Mouse (Mus musculus) myocyte (in vitro differentiated cells): ENCODE results near the gene Fxyd6.

ENCODE experiments used
- CEBPB ChIP-seq: IDR thresholded peaks from 2 replicates; pipeline ENCODE4 v1.6.1; 2011; ENCODE audit warnings: mild to moderate bottlenecking, moderate library complexity; ENCODE audit not compliant: poor library complexity, insufficient read depth, severe bottlenecking
- E2F4 ChIP-seq: IDR thresholded peaks from one replicate; pipeline ENCODE4 v1.6.1; 2011; ENCODE audit warnings: mild to moderate bottlenecking, control low read depth, moderate library complexity; ENCODE audit not compliant: insufficient read depth
- MAX ChIP-seq: IDR thresholded peaks from one replicate; pipeline ENCODE4 v1.6.1; 2011; ENCODE audit warnings: low read depth, mild to moderate bottlenecking, control low read depth
- MYOD1 ChIP-seq, 3 experiments: IDR thresholded peaks; one replicate each; pipeline ENCODE4 v1.6.1; 2011; ENCODE audit warnings: control low read depth in 2 of 3, low read depth in 2 of 3, mild to moderate bottlenecking in 2 of 3, moderate library complexity in 1 of 3; ENCODE audit not compliant: insufficient read length in 2 of 3, control insufficient read depth in 1 of 3
- MYOG ChIP-seq, 3 experiments: IDR thresholded peaks; one replicate each; pipeline ENCODE4 v1.6.1; 2011; ENCODE audit warnings: control low read depth in 2 of 3, low read depth in 2 of 3, mild to moderate bottlenecking in 2 of 3; ENCODE audit not compliant: insufficient read length in 2 of 3, control insufficient read depth in 1 of 3, insufficient read depth in 1 of 3
- POLR2A ChIP-seq: IDR thresholded peaks from one replicate; pipeline ENCODE4 v1.6.1; 2011; ENCODE audit warnings: low read depth, mild to moderate bottlenecking, control low read depth, moderate library complexity; ENCODE audit not compliant: insufficient read length
- POLR2AphosphoS2 ChIP-seq: IDR thresholded peaks from one replicate; pipeline ENCODE4 v1.6.1; 2011; ENCODE audit warnings: low read depth, control low read depth; ENCODE audit not compliant: insufficient read length
- SRF ChIP-seq: IDR thresholded peaks from one replicate; pipeline ENCODE4 v1.6.1; 2011; ENCODE audit warnings: low read depth; ENCODE audit not compliant: control insufficient read depth, insufficient read length
- TCF12 ChIP-seq: IDR thresholded peaks from one replicate; pipeline ENCODE4 v1.6.1; 2011; ENCODE audit warnings: mild to moderate bottlenecking, control low read depth; ENCODE audit not compliant: poor library complexity, insufficient read depth, severe bottlenecking
- TCF3 ChIP-seq: IDR thresholded peaks from one replicate; pipeline ENCODE4 v1.6.1; 2011; ENCODE audit warnings: low read depth, control low read depth; ENCODE audit not compliant: insufficient read length
- USF1 ChIP-seq: IDR thresholded peaks from one replicate; pipeline ENCODE4 v1.6.1; 2011; ENCODE audit warnings: low read depth, mild to moderate bottlenecking, control low read depth, moderate library complexity

DNA sequence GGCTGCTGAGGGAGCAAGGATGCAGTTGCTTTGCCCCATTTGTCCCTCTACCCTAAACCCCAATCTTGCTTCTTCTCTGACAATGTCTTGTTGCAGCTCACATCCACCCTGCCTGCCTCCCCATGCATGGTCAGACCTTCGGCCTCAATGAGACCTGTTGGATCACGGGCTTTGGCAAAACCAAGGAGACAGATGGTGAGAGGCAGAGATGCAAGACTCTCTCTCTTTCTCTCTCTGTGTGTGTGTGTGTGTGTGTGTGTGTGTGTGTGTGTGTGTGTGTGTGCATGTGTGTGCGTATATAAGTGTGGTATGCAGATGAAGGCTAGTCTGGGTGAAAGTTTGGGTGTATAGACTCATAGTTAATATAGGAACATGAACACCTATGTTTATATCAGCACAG, 26.9 kb upstream of the Fxyd6 start:
- TF ChIP-seq POLR2A (no peak), POLR2AphosphoS2 (no peak), E2F4 (no peak), USF1 (no peak), TCF12 (no peak), MYOD1 (IDR thresholded peaks at IDR 0.05; ENCODE audit: control insufficient read depth in 1 of 3, insufficient read length in 2 of 3, low read depth in 2 of 3) (no peak), MAX (no peak), MYOG (IDR thresholded peaks at IDR 0.05; ENCODE audit: control insufficient read depth in 1 of 3, insufficient read depth in 1 of 3, insufficient read length in 2 of 3, low read depth in 2 of 3) (no peak), CEBPB (no peak), SRF (no peak), TCF3 (no peak)
